Mouse (Mus musculus) ES-Bruce4 (cell line): Measurements from ENCODE around the gene Fam129b.

ENCODE experiments used
- CTCF ChIP-seq: IDR thresholded peaks from one replicate; pipeline ENCODE4 v1.8.1; 2011; ENCODE audit warnings: low read depth, low read length
- POLR2A ChIP-seq: IDR thresholded peaks from one replicate; pipeline ENCODE4 v1.8.1; 2011; ENCODE audit warnings: low read length; ENCODE audit not compliant: insufficient read depth

- TF ChIP-seq CTCF (no peak), POLR2A (no peak)
Observed at GRCm38 (mm10) chr2:32963544-32963943, 87.6 kb downstream of the Fam129b start.
